Mouse (Mus musculus) left cerebral cortex, adult 8-10 months (tissue): ENCODE data around the gene Gm20481. TPM values are rescaled to one million over a fixed set of nuclear protein-coding genes. Genes with fewer than 3 reads are reported as not detected.

Experiments
- total RNA-seq, 4 experiments: library from RNA; stranded (reverse); gene quantifications; 2 replicates each; pipeline ENCODE4 v1.2.4; 2022

The Gm20481 gene
- total RNA-seq, 4 experiments from 2014 or later = not detected

Other genes starting within 250 kb of the Gm20481 start
- 100 to 1,000 TPM in 2 of 4 experiments, 10 to 100 TPM in 2; 27.2 to 188 (median 81.4) TPM for gene C4b, start 226.0 kb upstream of the Gm20481 start, total RNA-seq
- 1 to 10 TPM in 2 of 4 experiments, not detected in 2; 3.1 to 3.7 TPM for gene Cyp21a1, start 165.4 kb upstream of the Gm20481 start, total RNA-seq
- gene Stk19, start 133.0 kb upstream of the Gm20481 start, total RNA-seq = 10 to 100 TPM; 45.3 to 49.5 (median 47.7) TPM
- gene Dxo, start 132.9 kb upstream of the Gm20481 start, total RNA-seq = 10 to 100 TPM; 31.8 to 37.2 (median 34.0) TPM
- gene Skiv2l, start 119.7 kb upstream of the Gm20481 start, total RNA-seq = 10 to 100 TPM; 61.1 to 73.1 (median 67.3) TPM
- gene Nelfe, start 119.5 kb upstream of the Gm20481 start, total RNA-seq = 10 to 100 TPM; 34.8 to 38.3 (median 37.2) TPM
- gene Cfb, start 107.4 kb upstream of the Gm20481 start, total RNA-seq = under 1 TPM in 1 of 4 experiments, not detected in 3; 0.43 TPM
- 1 to 10 TPM; 8.3 to 9.1 (median 9.0) TPM for gene Zbtb12, start 90.4 kb upstream of the Gm20481 start, total RNA-seq
- gene Gm20547, start 87.9 kb upstream of the Gm20481 start, total RNA-seq = not detected
- gene C2, start 71.6 kb upstream of the Gm20481 start, total RNA-seq = 1 to 10 TPM; 1.6 to 5.9 (median 4.0) TPM
- gene Ehmt2, start 71.4 kb upstream of the Gm20481 start, total RNA-seq = 100 to 1,000 TPM; 182 to 191 (median 185) TPM
- gene Slc44a4, start 55.4 kb upstream of the Gm20481 start, total RNA-seq = under 1 TPM; 0.33 to 0.66 (median 0.51) TPM
- gene Neu1, start 38.7 kb upstream of the Gm20481 start, total RNA-seq = 10 to 100 TPM; 40.1 to 44.4 (median 42.7) TPM
- 10 to 100 TPM in 2 of 4 experiments, 1 to 10 TPM in 2; 6.9 to 13.1 (median 10.4) TPM for gene Hspa1b, start 10.7 kb upstream of the Gm20481 start, total RNA-seq
- 10 to 100 TPM; 11.9 to 17.5 (median 13.7) TPM for gene Hspa1a, start 2.2 kb downstream of the Gm20481 start, total RNA-seq
- gene Hspa1l, start 2.8 kb downstream of the Gm20481 start, total RNA-seq = under 1 TPM; 0.24 to 0.72 (median 0.58) TPM
- 10 to 100 TPM; 14.1 to 22.5 (median 17.3) TPM for gene Lsm2, start 11.9 kb downstream of the Gm20481 start, total RNA-seq
- gene Vars, start 31.1 kb downstream of the Gm20481 start, total RNA-seq = 10 to 100 TPM; 43.5 to 53.0 (median 48.2) TPM
- 1 to 10 TPM in 3 of 4 experiments, under 1 TPM in 1; 0.95 to 1.5 (median 1.3) TPM for gene Vwa7, start 46.7 kb downstream of the Gm20481 start, total RNA-seq
- under 1 TPM in 2 of 4 experiments, not detected in 2; 0.59 to 0.67 TPM for gene Sapcd1, start 58.1 kb downstream of the Gm20481 start, total RNA-seq
- gene Msh5, start 76.8 kb downstream of the Gm20481 start, total RNA-seq = 1 to 10 TPM in 1 of 4 experiments, under 1 TPM in 2, not detected in 1; 0.34 to 1.2 (median 0.78) TPM
- 10 to 100 TPM; 10.2 to 18.3 (median 11.8) TPM for gene Clic1, start 80.1 kb downstream of the Gm20481 start, total RNA-seq
- gene Ddah2, start 89.1 kb downstream of the Gm20481 start, total RNA-seq = 10 to 100 TPM; 13.1 to 20.2 (median 14.8) TPM
- gene Ly6g6c, start 95.5 kb downstream of the Gm20481 start, total RNA-seq = not detected
- under 1 TPM in 1 of 4 experiments, not detected in 3; 0.15 TPM for gene Mpig6b, start 96.3 kb downstream of the Gm20481 start, total RNA-seq
- 1 to 10 TPM; 3.7 to 4.9 (median 4.0) TPM for gene Ly6g6e, start 107.0 kb downstream of the Gm20481 start, total RNA-seq
- 1 to 10 TPM in 3 of 4 experiments, under 1 TPM in 1; 0.70 to 1.8 (median 1.3) TPM for gene Ly6g6d, start 108.2 kb downstream of the Gm20481 start, total RNA-seq
- gene Ly6g6f, start 115.7 kb downstream of the Gm20481 start, total RNA-seq = under 1 TPM in 2 of 4 experiments, not detected in 2; 0.50 to 0.54 TPM
- gene Abhd16a, start 119.4 kb downstream of the Gm20481 start, total RNA-seq = 100 to 1,000 TPM; 117 to 125 (median 121) TPM
- gene Ly6g5c, start 138.4 kb downstream of the Gm20481 start, total RNA-seq = not detected
- under 1 TPM; 0.32 to 1.00 (median 0.46) TPM for gene Ly6g5b, start 145.5 kb downstream of the Gm20481 start, total RNA-seq
- gene Gpank1, start 151.5 kb downstream of the Gm20481 start, total RNA-seq = 10 to 100 TPM; 19.7 to 24.5 (median 22.8) TPM
- gene Csnk2b, start 152.1 kb downstream of the Gm20481 start, total RNA-seq = 100 to 1,000 TPM; 188 to 228 (median 194) TPM
- gene D17H6S53E, start 156.5 kb downstream of the Gm20481 start, total RNA-seq = 10 to 100 TPM; 25.6 to 34.3 (median 30.1) TPM
- gene Apom, start 162.1 kb downstream of the Gm20481 start, total RNA-seq = not detected
- gene Bag6, start 165.3 kb downstream of the Gm20481 start, total RNA-seq = 100 to 1,000 TPM; 263 to 306 (median 290) TPM
- gene Prrc2a, start 195.0 kb downstream of the Gm20481 start, total RNA-seq = 100 to 1,000 TPM; 272 to 295 (median 280) TPM
- 10 to 100 TPM; 11.2 to 30.3 (median 17.4) TPM for gene Aif1, start 206.2 kb downstream of the Gm20481 start, total RNA-seq
- gene Lst1, start 218.5 kb downstream of the Gm20481 start, total RNA-seq = 10 to 100 TPM in 1 of 4 experiments, 1 to 10 TPM in 3; 6.5 to 10.1 (median 7.9) TPM
- gene Ltb, start 224.5 kb downstream of the Gm20481 start, total RNA-seq = 1 to 10 TPM in 3 of 4 experiments, not detected in 1; 1.0 to 1.6 (median 1.2) TPM
- gene Tnf, start 232.1 kb downstream of the Gm20481 start, total RNA-seq = under 1 TPM in 1 of 4 experiments, not detected in 3; 0.39 TPM
- 1 to 10 TPM in 1 of 4 experiments, under 1 TPM in 3; 0.28 to 1.2 (median 0.58) TPM for gene Lta, start 235.4 kb downstream of the Gm20481 start, total RNA-seq